Mouse (Mus musculus) lung, postnatal 10 days (tissue): ENCODE data around the gene Klf12.

Experiments
- DNase-seq: peaks from one replicate; pipeline ENCODE4 v3.0.0; 2021

The Klf12 gene

GRCm38 (mm10) chr14:100126126-100126525 is 158.4 kb downstream of the Klf12 start:
- DNase-seq = no peak

GRCm38 (mm10) chr14:100121075-100121474 is 163.4 kb downstream of the Klf12 start:
- DNase-seq = no peak

GRCm38 (mm10) chr14:100119866-100120265 is 164.6 kb downstream of the Klf12 start:
- DNase-seq = no peak

GRCm38 (mm10) chr14:100113419-100113818 is 171.1 kb downstream of the Klf12 start:
- no peak for DNase-seq

- DNase-seq = no peak
Measured at GRCm38 (mm10) chr14:100111735-100112134, 172.7 kb downstream of the Klf12 start.

- no peak for DNase-seq
Measured at GRCm38 (mm10) chr14:100109563-100109962, 174.9 kb downstream of the Klf12 start.

- no peak for DNase-seq
Measured at GRCm38 (mm10) chr14:100105570-100105969, 178.9 kb downstream of the Klf12 start.

GRCm38 (mm10) chr14:100104818-100105217 is 179.7 kb downstream of the Klf12 start:
- no peak for DNase-seq

- DNase-seq = no peak
Measured at GRCm38 (mm10) chr14:100103818-100104217, 180.7 kb downstream of the Klf12 start.

GRCm38 (mm10) chr14:100097208-100098189 is 187.0 kb downstream of the Klf12 start:
- no peak for DNase-seq

GRCm38 (mm10) chr14:100095730-100096129 is 188.7 kb downstream of the Klf12 start:
- no peak for DNase-seq

- no peak for DNase-seq
Measured at GRCm38 (mm10) chr14:100090517-100090916, 194.0 kb downstream of the Klf12 start.

GRCm38 (mm10) chr14:100079620-100080019 is 204.9 kb downstream of the Klf12 start:
- no peak for DNase-seq

GRCm38 (mm10) chr14:100072431-100073195 is 211.9 kb downstream of the Klf12 start:
- peak; percentile 2 for DNase-seq

GRCm38 (mm10) chr14:100069543-100070090 is 214.9 kb downstream of the Klf12 start:
- DNase-seq = no peak

GRCm38 (mm10) chr14:100068715-100069114 is 215.8 kb downstream of the Klf12 start:
- DNase-seq = no peak

- no peak for DNase-seq
Measured at GRCm38 (mm10) chr14:100062516-100062915, 222.0 kb downstream of the Klf12 start.

- DNase-seq = no peak
Measured at GRCm38 (mm10) chr14:100054150-100054549, 230.3 kb downstream of the Klf12 start.

- no peak for DNase-seq
Measured at GRCm38 (mm10) chr14:100053456-100053855, 231.0 kb downstream of the Klf12 start.

GRCm38 (mm10) chr14:100052876-100053275 is 231.6 kb downstream of the Klf12 start:
- no peak for DNase-seq

- no peak for DNase-seq
Measured at GRCm38 (mm10) chr14:100045431-100045830, 239.0 kb downstream of the Klf12 start.

- DNase-seq = no peak
Measured at GRCm38 (mm10) chr14:100041823-100042222, 242.7 kb downstream of the Klf12 start.

- peak; percentile 2 for DNase-seq
Measured at GRCm38 (mm10) chr14:100026671-100027070, 257.8 kb downstream of the Klf12 start.
